Mouse (Mus musculus): ENCODE measurements at regions not wholly inside any gene's neighbourhood (a gene's known extent, or its start where the extent isn't known, plus 50 kb on each side); places are given as distances from the start of the nearest gene placed in this dataset.

- no peak for DNase-seq
These were observed 493.1 kb upstream of the Fat3 start for GRCm38 (mm10) chr9:16994169-16994568.

- no peak for DNase-seq
These were observed 487.0 kb upstream of the Fat3 start for GRCm38 (mm10) chr9:16988114-16988513.

GRCm38 (mm10) chr9:16977321-16977720 is 476.2 kb upstream of the Fat3 start:
- peak; percentile 77 for DNase-seq

- no peak for DNase-seq
These were observed 469.3 kb upstream of the Fat3 start for GRCm38 (mm10) chr9:16970373-16970772.

- DNase-seq: no peak
These were observed 432.5 kb upstream of the Fat3 start for GRCm38 (mm10) chr9:16933602-16934001.

- DNase-seq: no peak
These were observed 430.5 kb upstream of the Fat3 start for GRCm38 (mm10) chr9:16931586-16931985.

- DNase-seq: no peak
These were observed 425.4 kb upstream of the Fat3 start for GRCm38 (mm10) chr9:16926315-16926984.

- DNase-seq: no peak
These were observed 424.2 kb upstream of the Fat3 start for GRCm38 (mm10) chr9:16925279-16925678.

GRCm38 (mm10) chr9:16906155-16906554 is 405.1 kb upstream of the Fat3 start:
- DNase-seq: no peak

- DNase-seq: no peak
These were observed 398.0 kb upstream of the Fat3 start for GRCm38 (mm10) chr9:16899060-16899459.

- DNase-seq: no peak
These were observed 351.5 kb upstream of the Fat3 start for GRCm38 (mm10) chr9:16852458-16853026.

GRCm38 (mm10) chr9:16808494-16808893 is 307.4 kb upstream of the Fat3 start:
- DNase-seq: no peak

GRCm38 (mm10) chr9:16772867-16773266 is 271.8 kb upstream of the Fat3 start:
- no peak for DNase-seq

- DNase-seq: no peak
These were observed 226.6 kb upstream of the Fat3 start for GRCm38 (mm10) chr9:16727653-16728052.

GRCm38 (mm10) chr9:16702431-16702830 is 201.3 kb upstream of the Fat3 start:
- no peak for DNase-seq

GRCm38 (mm10) chr9:16661527-16661926 is 160.4 kb upstream of the Fat3 start:
- no peak for DNase-seq

GRCm38 (mm10) chr9:16660940-16661339 is 159.9 kb upstream of the Fat3 start:
- DNase-seq: no peak
